Mouse (Mus musculus) layer of hippocampus, adult 9-11 months (tissue): ENCODE results near the gene Cep135.
A peak's percentile ranks its signal among the peaks of the same experiment; 100 is the strongest.

Experiments
- DNase-seq: peaks from one replicate; pipeline ENCODE4 v3.0.0; 2022

The Cep135 gene

GRCm38 (mm10) chr5:76645091-76645868 is 56.8 kb downstream of the Cep135 start:
- DNase-seq = no peak

GRCm38 (mm10) chr5:76649897-76650296 is 61.4 kb downstream of the Cep135 start:
- DNase-seq = no peak

GRCm38 (mm10) chr5:76651151-76651725 is 62.7 kb downstream of the Cep135 start:
- no peak for DNase-seq

GRCm38 (mm10) chr5:76656212-76656611 is 67.7 kb downstream of the Cep135 start, which contains the start of gene C530008M17Rik:
Gene C530008M17Rik (plus strand): TSS chr5:76656512.
- DNase-seq = no peak

- peak; percentile 61 for DNase-seq
Observed at GRCm38 (mm10) chr5:76657245-76658083, 69.0 kb downstream of the Cep135 start.

GRCm38 (mm10) chr5:76658084-76658934 is 69.8 kb downstream of the Cep135 start:
- no peak for DNase-seq

- DNase-seq = no peak
Observed at GRCm38 (mm10) chr5:76659958-76660635, 71.6 kb downstream of the Cep135 start.

- DNase-seq = no peak
Observed at GRCm38 (mm10) chr5:76661310-76661709, 72.8 kb downstream of the Cep135 start.

GRCm38 (mm10) chr5:76664936-76665335 is 76.4 kb downstream of the Cep135 start:
- DNase-seq = no peak

GRCm38 (mm10) chr5:76665421-76665820 is 76.9 kb downstream of the Cep135 start:
- no peak for DNase-seq

GRCm38 (mm10) chr5:76666026-76666756 is 77.7 kb downstream of the Cep135 start:
- DNase-seq = no peak

GRCm38 (mm10) chr5:76668118-76668517 is 79.6 kb downstream of the Cep135 start:
- DNase-seq = no peak

- DNase-seq = no peak
Observed at GRCm38 (mm10) chr5:76668547-76668946, 80.0 kb downstream of the Cep135 start.

- DNase-seq = no peak
Observed at GRCm38 (mm10) chr5:76670183-76670582, 81.7 kb downstream of the Cep135 start.

- DNase-seq = no peak
Observed at GRCm38 (mm10) chr5:76674022-76674653, 85.6 kb downstream of the Cep135 start.

- DNase-seq = no peak
Observed at GRCm38 (mm10) chr5:76675369-76675768, 86.9 kb downstream of the Cep135 start.

- no peak for DNase-seq
Observed at GRCm38 (mm10) chr5:76680959-76681358, 92.5 kb downstream of the Cep135 start.

GRCm38 (mm10) chr5:76681895-76682656 is 93.6 kb downstream of the Cep135 start:
- no peak for DNase-seq

GRCm38 (mm10) chr5:76683455-76683854 is 95.0 kb downstream of the Cep135 start:
- no peak for DNase-seq
